Mouse (Mus musculus) spleen, adult 2 months (tissue): ENCODE measurements around the gene Cyp4b1.

Experiments
- CTCF ChIP-seq: fragments of 200-500 bp; IDR thresholded peaks from 2 replicates; pipeline ENCODE4 v1.5.1; 2011; ENCODE audit warnings: mild to moderate bottlenecking, inconsistent platforms; ENCODE audit not compliant: insufficient read depth, insufficient read length, insufficient replicate concordance; ENCODE audit errors: extremely low read depth
- POLR2A ChIP-seq: fragments of 200-500 bp; IDR thresholded peaks from 2 replicates; pipeline ENCODE4 v1.6.1; 2011; ENCODE audit warnings: low read depth, low read length, inconsistent platforms

- TF ChIP-seq CTCF (no peak), POLR2A (no peak)
Measured at GRCm38 (mm10) chr4:115659190-115659589, 11.7 kb upstream of the Cyp4b1 start.
